Mouse (Mus musculus) testis, adult 2 months (tissue): ENCODE data around the gene Ap2a2. TPM values are rescaled to one million over a fixed set of nuclear protein-coding genes. Genes with fewer than 3 reads are reported as not detected.
"Not testable (repeated sequence)": the region's sequence is repeated elsewhere in the genome, so short reads cannot be mapped to it uniquely, and the experiment has no call there.

Experiments used
- H3K27ac ChIP-seq: fragments of 200-500 bp; 2 replicates; pipeline ENCODE4 v1.5.1; 2012; ENCODE audit warnings: low read depth, low read length; ENCODE audit not compliant: control insufficient read depth, insufficient read depth
- H3K27me3 ChIP-seq: fragments of 200-500 bp; 2 replicates; pipeline ENCODE4 v1.6.1; 2012; ENCODE audit warnings: mild to moderate bottlenecking, low read length, moderate library complexity; ENCODE audit not compliant: control insufficient read depth, insufficient read depth
- H3K36me3 ChIP-seq: fragments of 200-500 bp; 2 replicates; pipeline ENCODE4 v1.6.1; 2012; ENCODE audit warnings: mild to moderate bottlenecking, low read length; ENCODE audit not compliant: control insufficient read depth, insufficient read depth
- H3K4me1 ChIP-seq: fragments of 200-500 bp; 2 replicates; pipeline ENCODE4 v1.6.1; 2012; ENCODE audit warnings: low read length; ENCODE audit not compliant: control insufficient read depth, insufficient read depth
- H3K4me3 ChIP-seq: fragments of 200-500 bp; 2 replicates; pipeline ENCODE4 v1.5.1; 2012; ENCODE audit warnings: low read depth, mild to moderate bottlenecking, low read length, moderate library complexity, mixed read lengths; ENCODE audit not compliant: control insufficient read depth
- CTCF ChIP-seq: fragments of 200-500 bp; IDR thresholded peaks from 2 replicates; pipeline ENCODE4 v1.5.1; 2012; ENCODE audit warnings: low read depth, mild to moderate bottlenecking, inconsistent platforms, low read length, moderate library complexity; ENCODE audit not compliant: control insufficient read depth, insufficient read depth, insufficient replicate concordance
- POLR2A ChIP-seq: fragments of 200-500 bp; IDR thresholded peaks from 2 replicates; pipeline ENCODE4 v1.6.1; 2012; ENCODE audit warnings: low read depth, mild to moderate bottlenecking, inconsistent platforms, low read length, moderate library complexity; ENCODE audit not compliant: control insufficient read depth
- polyA plus RNA-seq: library from polyadenylated mRNA; depleted of rRNA; stranded (reverse); fragments of >200 nt; gene quantifications from 2 replicates; pipeline ENCODE4 v1.2.3, GENCODE M21; 2012

The Ap2a2 gene
- polyA plus RNA-seq, 1 experiment, result 25.4 TPM

DNA sequence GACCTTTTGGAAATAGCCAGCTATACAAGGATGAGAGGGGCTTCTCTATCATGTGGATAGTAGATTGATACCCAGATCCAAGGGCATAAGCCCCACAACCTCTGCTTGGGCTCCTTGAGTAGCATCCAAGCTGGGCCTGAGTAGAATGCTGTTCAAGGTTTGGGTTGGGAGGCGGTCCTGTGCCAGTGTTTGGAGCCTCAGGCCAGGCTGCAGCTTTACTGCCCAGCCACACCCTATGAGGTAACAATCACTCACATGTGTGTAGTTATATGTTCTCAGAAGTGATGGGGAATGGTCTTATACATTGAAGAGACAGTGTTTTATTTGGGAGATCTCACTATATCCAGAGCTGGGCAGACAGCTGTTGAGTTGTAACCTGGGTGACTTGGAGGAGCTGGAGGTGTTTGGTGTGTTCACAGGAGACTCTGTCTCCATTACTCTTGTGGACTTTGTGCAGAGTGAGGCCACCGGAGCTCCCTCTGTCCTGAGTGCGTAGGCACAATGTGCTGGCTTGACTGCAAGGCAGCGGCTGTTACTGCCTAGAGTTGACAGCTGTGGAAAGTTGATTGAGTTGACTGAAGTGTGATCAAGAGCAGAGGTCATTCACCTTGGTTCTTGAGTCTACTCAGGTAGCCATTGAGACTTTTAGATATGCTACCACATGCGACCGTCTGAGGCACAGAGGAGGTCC is 63.3 kb downstream of the Ap2a2 start:
- H3K36me3 ChIP-seq, result no peaks in the 10 kb centered on the region
- H3K4me1 ChIP-seq, result no peaks in the 10 kb centered on the region
- H3K27ac ChIP-seq, result peak overlapping the region; percentile 54
- peak overlapping the region; percentile 76 for H3K4me3 ChIP-seq
- TF ChIP-seq POLR2A (peak; percentile 12; the same call in 1 of the 2 replicates), CTCF (no peak)
- no peaks in the 10 kb centered on the region for H3K27me3 ChIP-seq

DNA sequence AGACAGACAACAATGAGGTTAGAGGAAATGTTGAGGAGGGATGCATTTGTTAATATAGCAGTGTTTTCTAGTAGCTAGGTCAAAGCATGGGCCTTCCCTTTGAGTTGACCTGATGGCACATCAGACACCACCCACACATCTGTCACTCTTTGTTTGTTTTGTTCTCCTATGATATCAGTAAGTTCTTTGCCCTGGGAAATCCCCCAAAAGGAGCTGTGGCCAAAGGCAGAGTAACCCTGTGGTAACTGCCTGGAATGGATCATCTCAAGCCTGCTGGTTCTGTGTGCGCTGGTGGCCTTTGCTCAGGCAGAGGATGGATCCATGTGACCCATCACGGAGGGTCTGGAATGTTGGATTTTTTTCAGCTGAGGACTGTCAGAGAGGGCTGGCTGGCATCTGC is 66.0 kb downstream of the Ap2a2 start:
- Histone ChIP-seq H3K4me1 (no peaks in the 10 kb centered on the region), H3K27ac (no peak overlapping the region), H3K36me3 (no peaks in the 10 kb centered on the region), H3K27me3 (no peaks in the 10 kb centered on the region), H3K4me3 (no peak overlapping the region)
- TF ChIP-seq CTCF (no peak), POLR2A (no peak)

- H3K27me3 ChIP-seq, result no peaks in the 10 kb centered on the region
- no peaks in the 10 kb centered on the region for H3K4me1 ChIP-seq
- no peak overlapping the region for H3K27ac ChIP-seq
- TF ChIP-seq CTCF (no peak), POLR2A (no peak)
- no peaks in the 10 kb centered on the region for H3K36me3 ChIP-seq
- H3K4me3 ChIP-seq, result no peak overlapping the region
These were observed 67.3 kb downstream of the Ap2a2 start for GRCm38 (mm10) chr7:141629241-141629640.

DNA sequence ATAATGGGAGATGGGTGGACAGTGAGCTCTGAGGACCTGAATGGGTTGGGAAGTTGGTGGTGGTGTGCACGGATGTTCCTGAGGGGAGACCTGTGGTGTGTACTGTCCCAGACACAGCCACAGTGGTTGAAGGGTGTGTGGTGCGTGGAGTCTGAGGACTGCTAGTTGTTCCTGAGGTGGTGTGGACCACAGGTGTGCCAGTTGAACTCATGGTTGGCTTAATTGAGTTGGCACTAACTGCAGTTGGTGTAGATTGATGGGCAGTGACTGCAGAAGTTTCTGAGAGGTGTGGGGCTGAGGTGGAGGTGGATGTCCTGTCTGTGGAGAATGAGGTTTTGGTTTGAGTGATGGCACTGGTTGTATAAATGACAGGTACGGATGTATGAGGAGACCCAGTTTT is 76.1 kb downstream of the Ap2a2 start:
- H3K36me3 ChIP-seq, H3K4me3 ChIP-seq, H3K4me1 ChIP-seq, H3K27ac ChIP-seq, H3K27me3 ChIP-seq: not testable (repeated sequence)

- not testable (repeated sequence) for H3K27me3 ChIP-seq, H3K4me1 ChIP-seq, H3K4me3 ChIP-seq, H3K36me3 ChIP-seq, H3K27ac ChIP-seq
These were observed 76.8 kb downstream of the Ap2a2 start for GRCm38 (mm10) chr7:141638513-141639334.

DNA sequence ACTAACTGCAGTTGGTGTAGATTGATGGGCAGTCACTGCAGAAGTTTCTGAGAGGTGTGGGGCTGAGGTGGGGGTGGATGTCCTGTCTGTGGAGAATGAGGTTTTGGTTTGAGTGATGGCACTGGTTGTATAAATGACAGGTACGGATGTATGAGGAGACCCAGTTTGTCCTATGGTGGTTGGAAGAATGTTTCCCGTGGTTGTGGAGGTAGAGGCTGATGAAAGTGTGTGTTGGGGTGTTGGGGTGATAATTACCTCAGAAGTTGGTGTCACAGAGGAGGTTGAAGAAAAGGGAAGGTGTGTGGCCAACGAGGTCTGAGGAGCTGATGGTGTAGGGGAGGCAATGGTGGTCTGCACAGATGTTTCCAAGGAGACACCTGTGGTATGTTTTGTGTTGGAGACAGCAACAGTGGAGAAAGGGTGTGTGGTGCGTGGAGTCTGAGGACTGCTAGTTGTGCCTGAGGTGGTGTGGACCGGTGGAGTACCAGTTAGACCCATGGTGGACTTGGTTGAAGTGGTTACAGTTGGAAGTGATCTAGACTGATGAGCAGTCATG is 77.4 kb downstream of the Ap2a2 start:
- H3K36me3 ChIP-seq, H3K27ac ChIP-seq, H3K4me1 ChIP-seq, H3K4me3 ChIP-seq, H3K27me3 ChIP-seq: not testable (repeated sequence)

- H3K27ac ChIP-seq, result no peak overlapping the region
- H3K36me3 ChIP-seq, result no peaks in the 10 kb centered on the region
- no peaks in the 10 kb centered on the region for H3K4me1 ChIP-seq
- H3K27me3 ChIP-seq, result no peaks in the 10 kb centered on the region
- no peak overlapping the region for H3K4me3 ChIP-seq
- TF ChIP-seq CTCF, result no peak
- no peak for TF ChIP-seq POLR2A
These were observed 80.4 kb downstream of the Ap2a2 start for GRCm38 (mm10) chr7:141642375-141642774.

- Histone ChIP-seq H3K4me3 (no peak overlapping the region), H3K27ac (no peak overlapping the region), H3K36me3 (no peaks in the 10 kb centered on the region), H3K4me1 (no peaks in the 10 kb centered on the region), H3K27me3 (no peaks in the 10 kb centered on the region)
- TF ChIP-seq CTCF (peak; percentile 49; the same call in 1 of the 2 replicates), POLR2A (no peak)
These were observed 81.2 kb downstream of the Ap2a2 start for GRCm38 (mm10) chr7:141643160-141643559.
